Mouse (Mus musculus) megakaryocyte, embryonic 14.5 days (primary cell): ENCODE results near the gene Gpcpd1.

Experiments
- FLI1 ChIP-seq: IDR thresholded peaks from 2 replicates; pipeline ENCODE4 v1.6.1; 2012; ENCODE audit warnings: low read length, inconsistent platforms, mixed read lengths
- GATA1 ChIP-seq: IDR thresholded peaks from 3 replicates; pipeline ENCODE4 v1.6.1; 2012; ENCODE audit warnings: mixed read lengths, low read length, inconsistent platforms, borderline replicate concordance

DNA sequence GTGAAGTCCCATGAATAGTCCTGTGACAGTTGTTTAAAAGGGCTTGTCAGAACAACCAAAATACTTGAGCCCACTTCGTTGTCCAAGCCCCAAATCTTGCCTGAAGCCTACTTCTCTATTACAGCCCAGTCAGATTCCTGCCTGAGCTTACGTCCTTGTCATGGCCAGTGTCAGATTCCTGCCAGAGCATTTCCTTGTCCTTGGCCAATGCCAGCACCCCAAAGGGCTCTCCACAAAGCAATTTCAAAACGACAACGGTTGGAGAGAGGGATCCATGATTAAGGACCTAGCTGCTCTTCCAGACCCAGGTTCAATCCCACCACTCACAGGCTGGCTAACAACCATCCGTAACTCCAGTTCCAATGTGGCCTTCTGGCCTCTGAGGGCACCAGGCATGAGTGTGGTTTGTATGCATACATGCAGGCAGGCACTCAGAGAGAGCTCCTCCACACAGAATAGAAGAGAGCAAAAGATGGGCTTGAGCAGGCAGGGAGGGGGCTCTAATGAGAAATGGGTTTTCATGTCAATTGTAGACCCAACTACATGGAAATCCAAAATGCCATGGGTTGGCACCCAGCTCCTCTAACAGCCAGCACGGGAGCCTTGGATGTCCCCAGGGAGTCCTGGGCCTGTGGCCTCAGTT is 70.2 kb downstream of the Gpcpd1 start:
- no peak for TF ChIP-seq FLI1
- TF ChIP-seq GATA1 = no peak
